ENCODE assay signal across 21 mouse cellular contexts in genomic region chr15:62907181-62907580, GRCm38 (mm10).
A peak's percentile ranks its signal among the peaks of the same experiment; 100 is the strongest.
DNase-seq lines count a peak whose midpoint lies in the region; ATAC-seq and TF ChIP-seq lines count a peak whose summit lies in the region.
"Had no signal": no experiment of that assay in that cellular context is flagged by ENCODE, and none has a peak within 500 bp of the region (broad histone marks: within the 10 kb centered on the region; RNA-seq: fewer than 3 reads in every experiment).

No protein-coding gene starts in this region.

- no peak overlapping the region for H3K9ac ChIP-seq in kidney, embryonic 16.5 days (replicated peaks; ENCODE audit: low read length)

- H3K4me2 ChIP-seq in kidney, embryonic 16.5 days (replicated peaks; ENCODE audit: low read depth, low read length): no peak overlapping the region

- TF ChIP-seq POLR2A in kidney, adult 2 months (IDR thresholded peaks at IDR 0.05; ENCODE audit: low read depth, low read length): no peak

- peaks cover 2% of the 10 kb centered on the region; the same call in 1 of the 2 replicates for H3K4me1 ChIP-seq in kidney, adult 2 months (ENCODE audit: control insufficient read depth, insufficient read depth, low read length)
- peaks cover 14% of the 10 kb centered on the region; the same call in 1 of the 2 replicates for H3K4me1 ChIP-seq in kidney, embryonic 16.5 days (ENCODE audit: insufficient read depth, low read length)

- TF ChIP-seq CTCF in kidney, adult 2 months (conservative IDR thresholded peaks at IDR 0.05; ENCODE audit: insufficient read depth, insufficient read length, low read depth, low read length): no peak

- no peak for ATAC-seq in kidney, embryonic 16.5 days (ENCODE audit: low FRiP score, low TSS enrichment)
- ATAC-seq: activated CD4-positive, CD25-positive, alpha-beta regulatory T cell, adult 4 months; CD4-positive, CD25-positive, alpha-beta regulatory T cell, adult 4 months; Patski had no signal

- no peaks in the 10 kb centered on the region for H3K27me3 ChIP-seq in kidney, adult 2 months (replicated peaks; ENCODE audit: control insufficient read depth, insufficient read depth, low read length)
- no peaks in the 10 kb centered on the region for H3K27me3 ChIP-seq in kidney, embryonic 16.5 days (ENCODE audit: insufficient read depth, low read length)
- H3K27me3 ChIP-seq: CH12.LX, Patski had no signal

- no peaks in the 10 kb centered on the region for H3K9me3 ChIP-seq in kidney, embryonic 16.5 days (ENCODE audit: low read length)
- H3K9me3 ChIP-seq: G1E had no signal

- peak; percentile 61 for DNase-seq in kidney, adult 2 months
- no peak for DNase-seq in kidney, adult 8-10 months
- peak; percentile 52 for DNase-seq in kidney, adult 9 months
- no peak for DNase-seq in kidney, postnatal 10 days
- peak; percentile 1 to 10 for DNase-seq in kidney, postnatal 36 days
- DNase-seq: adrenal gland, adult 2 months; adrenal gland, adult 8-10 months; adrenal gland, postnatal 10 days; adrenal gland, postnatal 14 days; adrenal gland, postnatal 25 days; adrenal gland, postnatal 36 days; B cell, adult 2 months; cerebellum, adult 11 months; cerebellum, adult 11-12 months; cerebellum, adult 18-20 months had no signal

- WGBS in kidney, adult 2 months: 85% methylated on average over 2 of the region's 2 CpGs
- WGBS in kidney, embryonic 16.5 days: 100% methylated on average over 2 of the region's 2 CpGs

- H3K4me3 ChIP-seq in kidney, adult 2 months (ENCODE audit: insufficient read depth, low read depth, low read length): no peak overlapping the region
- no peak overlapping the region for H3K4me3 ChIP-seq in kidney, embryonic 16.5 days (ENCODE audit: low read length)

- H3K27ac ChIP-seq in kidney, adult 2 months (ENCODE audit: insufficient read depth, low read depth, low read length): no peak overlapping the region
- H3K27ac ChIP-seq in kidney, embryonic 16.5 days (ENCODE audit: low read length): no peak overlapping the region

- H3K36me3 ChIP-seq in kidney, adult 2 months (ENCODE audit: control insufficient read depth, insufficient read depth, low read length): no peaks in the 10 kb centered on the region
- H3K36me3 ChIP-seq in kidney, embryonic 16.5 days (ENCODE audit: insufficient read depth, low read length): no peaks in the 10 kb centered on the region
- H3K36me3 ChIP-seq: G1E had no signal

Comparison
In these comparisons a context has a peak if more than half of its experiments do, and no peak if none do; other contexts are left out.
1. DNase-seq: peak in kidney, adult 2 months (single experiment), kidney, adult 9 months (single experiment) and kidney, postnatal 36 days (2 of 2); none in kidney, adult 8-10 months (0 of 2) and kidney, postnatal 10 days (single experiment).